In genomic region chrX:169303945-169304344, GRCm38 (mm10) we compare ENCODE assay signal across 9 mouse cellular contexts. TPM values are rescaled to one million over a fixed set of nuclear protein-coding genes. Genes with fewer than 3 reads are reported as not detected.
A peak's percentile ranks its signal among the peaks of the same experiment; 100 is the strongest.
DNase-seq lines count a peak whose midpoint lies in the region; ATAC-seq and TF ChIP-seq lines count a peak whose summit lies in the region.
"Had no signal": no experiment of that assay in that cellular context is flagged by ENCODE, and none has a peak within 500 bp of the region (broad histone marks: within the 10 kb centered on the region; RNA-seq: fewer than 3 reads in every experiment).

No protein-coding gene starts in this region.

- peak; percentile 20 to 22 for DNase-seq in adrenal gland, postnatal 36 days
- no peak for DNase-seq in adrenal gland, postnatal 4 days (ENCODE audit: low spot score in 2 of 2)
- DNase-seq in layer of hippocampus, adult 2 months (ENCODE audit: low spot score in 2 of 2): peak in 1 of 2 experiments; percentile 20
- no peak for DNase-seq in layer of hippocampus, adult 9-10 months (ENCODE audit: low spot score)
- DNase-seq in G1E (ENCODE audit: low spot score): no peak
- peak; percentile 54 for DNase-seq in embryo, embryonic 11 days
- peak; percentile 82 for DNase-seq in lung, embryonic 14.5 days
- DNase-seq in thymus, postnatal 36 days: peak; percentile 9 to 13

- ATAC-seq in G1E (ENCODE audit: extremely low read depth, insufficient number of reproducible peaks, low FRiP score, poor library complexity, severe bottlenecking): no peak
- ATAC-seq in lung, embryonic 14.5 days (ENCODE audit: insufficient read depth): no peak

- peak; percentile 80 for TF ChIP-seq CTCF in layer of hippocampus, adult 2 months (conservative IDR thresholded peaks at IDR 0.05)
- peak; percentile 20; the same call in 1 of the 2 replicates for TF ChIP-seq CTCF in G1E (IDR thresholded peaks at IDR 0.05; ENCODE audit: low read depth, low read length)
- TF ChIP-seq CTCF in lung, embryonic 14.5 days (IDR thresholded peaks at IDR 0.05; ENCODE audit: low read depth): peak; percentile 67

- H3K4me1 ChIP-seq in G1E (ENCODE audit: insufficient read depth, low read depth, low read length): peaks cover 2% of the 10 kb centered on the region; the same call in 1 of the 2 replicates
- H3K4me1 ChIP-seq in lung, embryonic 14.5 days (ENCODE audit: insufficient read depth): no peaks in the 10 kb centered on the region
- H3K4me1 ChIP-seq: limb, embryonic 12.5 days had no signal

- no peak overlapping the region for H3K9ac ChIP-seq in lung, embryonic 14.5 days
- H3K9ac ChIP-seq: limb, embryonic 12.5 days had no signal

- no peaks in the 10 kb centered on the region for H3K9me3 ChIP-seq in G1E (replicated peaks)
- no peaks in the 10 kb centered on the region for H3K9me3 ChIP-seq in lung, embryonic 14.5 days (ENCODE audit: low read depth, low read length)
- H3K9me3 ChIP-seq: limb, embryonic 12.5 days had no signal

- H3K27ac ChIP-seq in layer of hippocampus, adult 2 months: no peak overlapping the region
- H3K27ac ChIP-seq in lung, embryonic 14.5 days (ENCODE audit: low read depth): no peak overlapping the region
- H3K27ac ChIP-seq: limb, embryonic 12.5 days had no signal

- no peak overlapping the region for H3K4me2 ChIP-seq in lung, embryonic 14.5 days
- H3K4me2 ChIP-seq: limb, embryonic 12.5 days had no signal

- no peak overlapping the region for H3K4me3 ChIP-seq in layer of hippocampus, adult 2 months
- no peak overlapping the region for H3K4me3 ChIP-seq in G1E (ENCODE audit: low read depth, low read length)
- H3K4me3 ChIP-seq in lung, embryonic 14.5 days (ENCODE audit: low read depth, low read length): no peak overlapping the region
- H3K4me3 ChIP-seq: limb, embryonic 12.5 days had no signal

- 34% methylated on average over 3 of the region's 3 CpGs for WGBS in lung, embryonic 14.5 days

- no peaks in the 10 kb centered on the region for H3K27me3 ChIP-seq in G1E (ENCODE audit: insufficient read depth, low read length)
- no peaks in the 10 kb centered on the region for H3K27me3 ChIP-seq in lung, embryonic 14.5 days (ENCODE audit: insufficient read depth, low read length)

- H3K36me3 ChIP-seq in G1E (replicated peaks): peaks cover 59% of the 10 kb centered on the region
- H3K36me3 ChIP-seq in lung, embryonic 14.5 days (ENCODE audit: insufficient read depth): no peaks in the 10 kb centered on the region
- H3K36me3 ChIP-seq: limb, embryonic 12.5 days had no signal

RNA-seq across cellular contexts. Expression of gene Hccs, which starts 16.2 kb away (rescaled TPM):
- total RNA-seq in adrenal gland, postnatal 36 days (2021): 10 to 100 TPM; 26.2 to 27.8 TPM
- 10 to 100 TPM; 27.3 to 27.6 TPM for total RNA-seq in adrenal gland, postnatal 4 days (2021)
- total RNA-seq in layer of hippocampus, adult 2 months (2021): 10 to 100 TPM; 19.3 to 23.2 TPM
- total RNA-seq in G1E (2014; fragmentation: Nextera tagmentation) (40.0 and 46.7 TPM in 2 replicates), G1E (2017) (66.8 and 67.2 TPM in 2 replicates)
- 8.2 and 8.8 TPM in 2 replicates for polyA plus RNA-seq in G1E (2012)
- 30.2 and 33.9 TPM in 2 replicates for polyA plus RNA-seq in lung, embryonic 14.5 days (2014; fragmentation: Nextera tagmentation; extraction: Ambion mirVana)

Comparison
In these comparisons a context has a peak if more than half of its experiments do, and no peak if none do; other contexts are left out.
1. DNase-seq: peak in adrenal gland, postnatal 36 days (2 of 2), embryo, embryonic 11 days (single experiment), lung, embryonic 14.5 days (single experiment) and thymus, postnatal 36 days (2 of 2); none in adrenal gland, postnatal 4 days (0 of 2), layer of hippocampus, adult 9-10 months (single experiment) and G1E (single experiment).
2. CTCF ChIP-seq: peak in every context shown above with its lines; median percentile 80 in layer of hippocampus, adult 2 months; 67 in lung, embryonic 14.5 days; 20 in G1E.